Mouse (Mus musculus) forelimb bud, embryonic 11.5 days (tissue): ENCODE data around the gene St8sia1.

Experiments
- DNase-seq: peaks from one replicate; pipeline ENCODE4 v3.0.0-alpha.2; 2012; ENCODE audit warnings: low read depth, low spot score

St8sia1 gene

DNA sequence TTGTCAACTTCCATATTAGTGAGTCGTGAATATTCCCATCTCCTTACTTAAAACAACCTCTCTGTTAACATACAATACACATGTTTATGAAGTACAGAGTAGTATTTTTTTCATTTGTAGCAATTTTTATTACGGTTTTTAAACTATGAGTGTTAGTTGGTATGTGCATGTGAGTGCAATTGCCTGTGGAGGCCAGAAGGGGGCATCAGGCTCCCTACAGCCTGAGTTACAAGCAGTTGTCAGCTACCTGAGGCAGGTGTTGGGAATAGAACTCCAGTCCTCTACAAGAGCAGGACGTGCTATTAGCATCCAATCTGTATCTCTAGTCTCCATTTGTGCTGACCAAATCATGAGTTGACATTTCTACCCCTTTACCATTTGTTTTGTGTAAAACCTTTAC, 19.8 kb downstream of the St8sia1 start:
- no peak for DNase-seq

DNA sequence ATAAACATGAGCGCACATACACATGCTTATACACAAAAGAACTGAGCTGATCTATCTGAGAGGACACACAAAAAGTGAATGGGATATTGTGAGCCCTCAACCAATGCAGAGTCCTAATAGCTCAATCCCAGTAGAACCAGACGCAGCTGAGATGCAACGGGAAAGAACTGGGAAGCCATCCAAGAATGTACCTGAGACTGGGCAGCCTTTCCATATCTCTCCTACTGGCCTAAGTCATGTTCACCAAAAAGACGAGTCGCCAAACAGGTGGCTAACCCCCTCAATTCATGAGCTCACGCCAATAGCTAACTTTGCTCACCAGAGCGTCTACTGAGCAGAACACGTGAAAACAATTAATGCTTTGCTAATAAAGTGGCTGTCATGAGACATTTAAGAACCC, 20.8 kb downstream of the St8sia1 start:
- DNase-seq = no peak

DNA sequence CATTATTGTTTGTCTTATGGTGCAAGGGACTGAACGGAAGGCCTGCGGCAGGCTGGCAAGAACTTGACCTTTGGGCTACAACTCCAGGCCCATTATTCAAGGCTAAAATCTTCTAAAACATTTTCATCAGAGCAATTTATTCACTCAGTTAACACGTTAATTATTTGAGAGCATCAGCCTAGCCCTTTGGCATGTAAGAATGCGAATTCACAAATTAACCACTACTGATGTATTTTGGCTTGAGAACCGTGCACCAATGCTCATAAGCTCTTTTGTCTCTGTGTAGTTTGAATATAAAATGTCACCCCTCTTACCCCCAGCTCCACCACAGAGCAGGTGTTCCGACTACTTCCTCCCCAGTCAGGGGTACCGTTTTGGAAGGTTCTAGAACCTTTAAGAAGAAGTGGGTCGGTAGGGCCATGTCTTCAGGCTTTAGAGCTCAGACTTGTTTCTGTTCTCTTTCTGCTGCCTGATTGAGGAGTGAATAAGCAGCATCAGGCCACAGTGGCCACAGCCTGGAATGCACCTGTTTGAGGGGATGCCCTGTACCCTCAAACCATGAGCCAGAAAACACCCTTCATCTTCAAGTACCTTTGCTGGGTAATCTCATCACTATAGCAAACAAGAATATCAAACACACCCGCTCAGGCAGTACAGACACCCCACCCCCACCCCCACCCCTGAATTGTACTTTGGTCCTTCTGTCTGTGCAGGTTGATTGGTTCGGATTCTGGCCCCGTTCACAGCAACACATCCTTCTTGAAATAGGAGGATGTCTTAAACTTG, 22.5 kb downstream of the St8sia1 start:
- no peak for DNase-seq

DNA sequence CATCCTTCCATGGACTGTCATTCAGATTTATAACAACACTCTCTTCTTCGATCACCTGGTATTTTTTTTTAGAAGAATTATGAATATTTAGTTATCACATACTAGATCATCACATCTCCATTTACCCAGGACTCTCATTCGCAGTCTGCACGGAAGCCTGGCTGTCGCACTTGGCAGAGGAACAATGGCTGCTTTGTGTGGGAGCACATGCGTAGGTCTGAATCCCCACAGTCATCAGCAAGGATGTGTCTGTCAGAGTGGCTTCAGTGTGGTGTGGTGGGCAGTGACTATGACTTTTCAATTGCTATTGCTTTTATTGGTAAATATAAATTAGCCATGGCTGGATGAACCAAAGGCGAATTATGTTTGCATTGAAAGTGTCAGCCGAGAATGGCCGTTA, 23.2 kb downstream of the St8sia1 start:
- no peak for DNase-seq

DNA sequence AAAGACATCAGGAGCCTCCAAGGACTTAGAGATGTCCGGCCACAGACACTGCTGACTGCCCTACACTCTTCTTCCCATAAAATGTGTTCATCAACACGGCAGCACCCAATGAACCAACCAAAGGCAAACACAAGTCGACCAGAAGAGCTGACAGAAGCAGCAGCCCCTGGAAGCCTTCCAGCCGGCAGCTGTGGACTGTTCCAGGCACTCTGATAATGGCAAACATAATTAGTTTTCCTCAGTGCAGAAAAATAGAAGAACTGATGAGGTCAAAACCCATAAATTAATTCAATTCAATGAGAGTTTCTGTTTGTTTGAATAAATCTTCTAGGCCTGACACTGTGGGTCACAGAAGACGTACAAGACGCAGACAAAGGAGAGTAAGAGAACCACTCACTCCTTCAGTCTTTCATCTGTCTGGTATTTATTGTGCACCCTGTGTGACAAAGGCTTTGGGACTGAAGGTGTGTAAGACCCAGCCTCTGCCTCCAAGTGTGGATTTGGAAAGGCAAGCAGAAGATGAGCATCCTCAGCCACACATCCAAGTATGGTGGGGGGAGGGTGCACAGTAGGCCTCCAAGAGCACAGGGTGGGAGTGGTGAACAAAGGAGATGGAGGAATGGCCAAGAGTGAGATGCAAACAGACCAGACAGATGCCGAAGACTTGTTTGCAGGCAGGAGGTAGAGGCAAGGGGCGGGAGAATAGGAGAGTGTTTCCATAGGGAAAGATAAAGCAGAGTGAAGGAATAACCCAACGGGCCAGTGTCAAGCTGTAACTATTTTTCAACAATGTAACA, 25.5 kb downstream of the St8sia1 start:
- DNase-seq = no peak

DNA sequence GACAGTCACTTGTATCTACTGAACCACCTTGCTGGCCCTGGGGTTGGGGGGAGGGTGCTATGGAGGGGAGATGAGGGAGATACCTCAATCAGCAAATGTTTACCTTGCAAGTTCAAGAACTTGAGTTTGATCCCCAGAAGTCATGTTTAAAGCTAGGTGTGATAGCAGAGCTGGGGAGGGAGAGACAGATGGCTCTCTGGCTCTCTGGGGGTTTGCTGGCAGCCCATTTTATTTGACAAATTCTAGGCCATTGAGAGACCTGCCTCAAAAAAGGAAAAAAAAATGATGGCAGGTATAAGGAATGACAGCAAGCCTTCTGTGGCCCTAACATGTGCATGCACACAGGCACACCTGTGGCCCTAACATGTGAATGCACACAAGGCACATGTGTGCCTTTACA, 26.2 kb downstream of the St8sia1 start:
- DNase-seq = no peak

DNA sequence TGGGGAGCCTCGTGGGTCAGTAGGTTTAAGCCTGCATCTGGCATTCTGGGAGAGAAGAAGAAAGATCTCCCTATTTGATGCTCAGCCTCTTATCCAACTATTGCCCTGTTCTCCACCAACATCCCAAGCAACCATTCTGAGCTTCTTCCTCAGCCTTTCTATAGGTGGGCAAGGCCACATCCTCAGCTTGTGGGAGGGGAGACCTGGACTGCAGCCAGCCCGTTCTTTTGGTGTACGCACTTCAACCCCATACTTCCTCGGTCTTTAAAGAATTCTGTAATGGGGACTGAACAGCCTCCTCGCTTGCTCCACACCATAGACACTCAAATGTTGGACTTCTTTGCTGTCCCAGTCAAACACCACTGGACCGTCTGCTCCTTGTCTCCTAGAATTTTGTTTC, 31.7 kb downstream of the St8sia1 start:
- no peak for DNase-seq

DNA sequence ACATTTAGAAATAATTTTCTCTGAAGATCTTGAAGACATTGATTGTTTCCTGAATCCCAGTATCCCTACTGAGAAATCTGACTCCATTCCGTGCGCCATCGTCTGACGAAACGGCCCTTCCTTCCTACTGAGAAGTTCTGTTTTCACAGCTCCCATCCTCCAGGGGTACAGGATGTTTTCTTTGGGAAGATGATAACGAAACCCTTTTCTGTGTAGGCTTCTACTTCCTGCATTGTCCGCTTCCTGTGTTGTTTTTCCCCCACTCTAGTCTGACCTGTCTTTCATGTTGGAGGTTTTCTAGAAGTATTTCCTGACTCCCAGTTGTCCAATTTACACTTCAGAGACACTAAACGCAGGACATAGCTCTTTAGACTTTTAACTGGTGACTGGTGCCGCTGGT, 32.1 kb downstream of the St8sia1 start:
- no peak for DNase-seq

DNA sequence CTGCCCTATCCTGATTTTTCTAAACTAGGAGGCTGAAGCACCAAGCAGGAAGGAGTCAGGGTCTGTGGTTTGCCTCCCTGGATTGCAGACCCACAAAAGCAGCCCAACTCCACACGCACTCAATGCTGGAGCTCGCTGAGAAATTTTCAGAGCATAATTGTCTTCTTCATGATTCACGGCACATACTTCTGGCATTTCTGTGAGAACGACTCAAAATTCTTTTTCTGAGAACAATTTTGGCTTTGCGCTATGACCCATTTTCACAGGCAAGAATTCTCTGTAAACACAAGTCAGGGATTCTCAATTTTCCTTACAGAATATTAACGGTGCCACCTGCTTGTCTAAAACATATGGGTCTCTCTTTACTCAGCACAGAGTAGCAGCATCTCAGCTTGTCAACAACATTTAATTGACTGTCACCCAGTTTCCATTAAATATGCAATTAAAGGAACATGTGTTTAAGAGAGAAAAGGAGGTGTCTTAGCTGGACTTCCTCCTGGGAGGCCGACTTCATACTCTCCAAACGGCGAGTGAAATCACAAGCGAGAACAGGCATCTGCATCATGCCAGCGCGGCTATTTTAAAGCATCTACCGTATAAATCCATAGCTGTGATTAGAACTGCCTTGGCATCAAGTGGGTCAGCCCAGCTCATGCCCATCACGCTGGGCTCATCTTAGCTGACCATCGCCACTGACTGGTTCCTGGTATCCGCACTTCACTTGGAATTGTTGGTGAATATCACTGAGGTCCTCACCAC, 35.5 kb downstream of the St8sia1 start:
- DNase-seq = no peak

DNA sequence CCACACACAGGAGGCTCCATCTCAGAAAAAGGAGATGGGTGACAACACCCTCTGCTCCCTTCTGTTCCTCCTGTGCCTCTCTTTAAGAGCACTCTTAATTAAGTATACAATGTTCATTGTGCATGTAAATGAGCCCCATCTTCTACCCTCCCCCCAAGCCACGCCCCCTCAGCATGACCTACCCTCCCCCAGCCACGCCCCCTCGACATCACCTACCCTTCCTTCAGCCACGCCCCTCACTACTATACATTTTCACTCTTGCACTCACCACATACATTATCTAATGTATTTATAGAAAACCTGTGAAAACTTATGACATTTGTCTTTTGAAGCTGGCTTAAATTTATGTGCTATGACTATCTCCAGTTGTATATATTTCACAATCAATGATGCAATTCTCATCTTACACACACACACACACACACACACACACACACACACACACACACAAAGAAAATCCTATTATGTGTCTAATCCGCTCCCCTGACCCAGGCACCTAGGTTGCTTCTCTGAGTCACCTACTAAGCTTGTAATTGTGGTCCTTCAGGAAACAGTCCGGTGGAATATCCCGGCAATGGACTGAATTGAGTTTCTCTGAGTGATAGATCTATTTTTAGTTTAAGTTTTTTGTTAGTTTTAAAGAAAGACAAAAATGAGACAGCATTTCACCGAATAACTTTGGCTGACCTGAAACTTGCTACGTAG, 37.2 kb downstream of the St8sia1 start:
- DNase-seq = no peak

DNA sequence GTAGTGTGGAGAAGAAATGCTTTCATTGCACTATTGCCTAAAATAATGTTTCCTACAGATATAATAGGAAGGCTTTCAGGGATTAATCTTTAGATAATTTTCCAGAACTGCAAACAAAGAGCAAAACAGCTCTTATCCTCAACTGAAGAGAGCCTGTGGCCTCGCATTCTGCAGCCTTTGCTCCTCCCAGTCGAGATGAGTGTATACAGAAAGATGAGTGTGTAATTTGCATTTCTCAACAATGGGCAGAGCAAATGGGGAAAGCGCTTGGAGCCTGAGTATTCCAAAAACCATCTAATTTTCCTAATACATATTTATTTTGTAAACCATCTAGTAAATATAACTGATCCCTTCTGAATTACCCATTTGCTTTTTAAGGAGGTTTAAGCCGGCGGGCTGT, 38.3 kb downstream of the St8sia1 start:
- DNase-seq = no peak

DNA sequence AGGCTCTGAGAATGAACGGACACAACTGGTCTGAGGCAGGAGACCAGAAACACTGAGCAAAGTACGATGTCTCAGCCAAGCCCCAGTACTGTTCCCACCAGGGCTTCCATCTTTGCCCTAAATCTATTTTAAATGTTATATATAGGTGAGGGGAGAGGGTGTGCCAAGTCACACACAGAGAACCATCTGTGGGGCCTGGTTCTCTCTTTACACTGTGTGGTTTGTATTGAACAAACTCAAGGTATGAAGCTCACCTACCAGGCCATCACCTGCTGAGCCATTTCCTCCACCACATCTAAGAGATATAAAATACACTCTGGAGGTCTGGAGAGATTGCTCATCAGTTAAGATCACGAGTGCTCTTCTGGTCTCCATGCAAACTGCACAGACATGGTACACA, 38.9 kb downstream of the St8sia1 start:
- no peak for DNase-seq

DNA sequence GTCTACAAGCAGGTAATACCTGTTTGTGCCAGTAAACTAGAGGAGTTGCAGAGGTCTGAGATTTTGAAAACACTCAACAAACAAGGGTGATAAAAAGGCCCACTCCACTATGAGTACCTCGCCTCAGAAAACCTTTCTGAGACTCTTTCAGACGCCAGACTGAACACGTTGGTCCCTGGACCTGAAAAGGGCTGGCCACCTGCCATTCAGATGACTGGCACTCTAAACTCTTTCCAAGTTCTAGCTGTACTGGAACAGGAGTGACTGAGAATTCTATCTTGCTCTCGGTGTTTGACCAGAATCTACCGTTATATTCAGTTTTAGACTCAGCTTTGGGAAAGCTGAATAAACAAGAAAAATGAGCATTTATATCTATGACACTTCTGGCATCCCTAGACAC, 43.4 kb downstream of the St8sia1 start:
- no peak for DNase-seq

DNA sequence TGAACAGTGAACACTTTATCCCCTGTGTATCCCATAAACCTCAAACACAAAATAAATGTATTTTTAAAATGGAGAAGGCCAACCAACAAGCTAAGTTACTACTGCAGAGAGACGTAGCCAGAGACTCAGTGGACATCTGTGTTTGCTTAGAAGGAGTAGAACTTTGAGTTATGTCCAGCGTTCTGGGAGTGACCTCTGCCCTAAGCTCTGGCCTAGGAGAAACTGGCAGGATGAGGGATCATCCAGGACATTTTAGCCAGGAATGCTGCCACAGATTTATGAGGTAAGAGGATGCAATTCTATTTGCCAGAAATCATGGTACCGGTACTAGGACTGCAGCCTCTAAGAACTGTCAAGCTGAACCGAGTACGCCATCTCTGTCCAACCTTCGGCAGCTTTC, 45.6 kb downstream of the St8sia1 start:
- DNase-seq = no peak

DNA sequence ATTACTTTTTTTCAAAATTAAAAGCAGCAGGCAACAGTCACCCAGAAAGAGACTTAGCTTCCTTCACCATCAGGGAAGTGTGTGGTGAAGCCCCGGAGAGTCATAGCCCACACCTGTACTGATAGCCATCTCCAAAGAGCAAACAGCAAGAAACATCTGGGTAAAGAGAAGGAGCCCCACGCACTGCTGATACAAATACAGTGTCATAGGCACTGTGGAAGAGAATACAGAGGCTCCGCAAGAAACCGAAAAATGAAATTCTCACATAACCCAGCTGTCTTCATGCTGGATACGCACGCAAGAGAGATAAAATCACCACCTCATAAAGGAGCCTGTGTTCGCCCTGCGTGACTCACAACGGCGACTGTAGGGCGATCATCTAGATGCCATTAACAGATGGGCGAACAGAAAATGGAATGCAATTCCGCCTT, 46.8 kb downstream of the St8sia1 start:
- DNase-seq = no peak

DNA sequence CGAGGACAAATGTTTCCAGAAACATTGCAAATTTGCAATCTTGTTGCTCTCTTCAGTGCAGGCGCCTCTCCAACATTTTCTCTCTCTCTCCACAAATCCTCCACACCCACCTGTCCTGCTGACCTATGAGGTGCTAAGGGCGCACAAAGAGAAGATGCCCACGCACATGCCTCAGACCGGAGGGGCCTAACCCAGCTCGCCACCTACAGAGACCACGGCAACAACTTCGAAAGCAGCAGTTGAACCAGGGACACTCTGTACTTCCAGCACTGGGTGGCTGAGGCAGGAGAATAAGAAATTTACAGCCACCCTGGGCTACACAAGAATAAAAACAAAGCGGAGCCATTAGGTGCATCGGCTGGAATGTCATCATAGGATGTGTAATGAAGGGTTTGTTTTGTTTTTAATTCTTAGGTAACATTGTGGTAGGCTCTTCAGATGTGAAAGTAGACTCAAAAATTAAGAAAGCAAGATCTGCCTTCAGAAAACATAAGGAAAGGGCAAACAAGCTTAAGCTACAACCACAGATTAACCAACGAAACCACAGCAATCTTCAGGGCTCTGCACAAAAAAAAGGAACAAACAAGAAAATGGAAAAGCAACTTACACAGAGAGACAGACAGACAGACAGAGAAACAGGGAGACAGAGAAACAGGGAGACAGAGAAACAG, 47.8 kb downstream of the St8sia1 start:
- no peak for DNase-seq

DNA sequence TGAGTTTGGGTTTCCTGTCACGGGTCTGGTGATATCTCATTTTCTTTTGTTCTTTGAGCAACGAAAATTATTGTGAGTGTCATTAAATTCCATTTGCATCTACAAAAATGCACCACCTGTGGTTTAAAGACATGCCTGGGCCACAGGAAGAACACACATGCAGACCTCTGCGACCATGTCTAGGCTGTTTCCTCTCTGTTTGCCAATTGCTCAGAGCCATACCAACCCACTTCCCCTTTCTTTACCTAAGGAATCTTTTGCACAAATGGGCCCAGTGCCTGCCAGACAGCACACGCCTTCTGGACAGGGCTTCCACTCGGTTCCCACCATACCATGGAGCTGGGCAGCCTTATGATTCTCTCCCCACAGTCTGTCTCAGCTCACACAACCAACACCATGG, 48.8 kb downstream of the St8sia1 start:
- no peak for DNase-seq

DNA sequence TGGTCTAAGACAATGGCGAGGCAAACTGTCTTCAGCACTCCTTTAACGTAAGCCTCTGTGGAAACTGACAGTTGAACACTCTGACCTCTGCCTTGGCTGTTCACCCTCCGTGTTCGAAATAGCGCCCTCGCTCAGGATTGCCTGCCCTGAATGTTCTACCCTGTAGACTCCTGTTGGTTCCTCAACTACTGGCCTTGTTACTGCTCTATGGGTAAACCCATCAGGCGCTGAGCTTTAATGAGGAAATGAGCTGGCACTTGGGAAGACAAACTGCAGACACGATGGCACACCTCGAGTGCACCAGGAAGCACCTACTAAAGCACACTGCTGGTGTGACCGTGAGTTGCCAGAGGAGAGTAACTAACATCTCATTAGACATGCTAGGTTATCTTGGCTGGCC, 49.6 kb downstream of the St8sia1 start:
- DNase-seq = no peak

DNA sequence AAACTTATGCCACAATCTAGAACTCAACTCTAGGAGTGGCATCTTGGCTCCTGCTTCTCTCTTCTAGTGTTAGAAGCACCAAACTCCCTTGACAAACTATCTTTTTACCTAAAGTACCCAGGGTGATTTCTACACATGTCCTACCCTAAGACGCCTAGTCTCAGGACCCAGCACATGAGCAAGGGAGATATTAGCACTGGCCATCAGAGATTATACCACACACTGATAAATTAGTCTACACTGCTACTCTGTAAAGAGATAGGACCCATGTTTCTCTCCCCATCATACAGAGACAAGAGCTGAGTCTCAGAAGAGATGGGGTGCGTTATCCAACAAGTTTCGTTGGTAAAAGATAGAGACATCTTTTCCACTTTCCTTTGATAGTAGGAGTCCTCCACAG, 53.0 kb downstream of the St8sia1 start:
- no peak for DNase-seq

DNA sequence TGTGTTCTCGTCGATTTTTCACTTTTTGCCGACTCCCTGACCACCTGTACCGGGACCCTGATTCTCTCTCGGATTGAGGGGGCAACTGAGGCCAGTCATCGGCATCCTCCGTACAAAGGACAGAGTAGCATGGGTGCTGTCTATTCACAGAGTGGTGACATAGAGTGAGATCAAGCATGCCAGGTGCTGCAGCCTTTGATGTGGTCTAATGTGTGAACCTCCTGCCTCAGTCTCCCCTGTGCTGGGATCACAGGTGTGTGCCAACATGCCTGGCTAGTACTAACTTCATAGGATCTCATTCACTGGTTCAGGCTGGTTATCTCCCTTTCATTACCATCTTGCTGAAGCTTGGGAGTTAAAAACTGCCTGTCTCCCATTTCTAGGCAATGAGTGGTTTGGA, 53.5 kb downstream of the St8sia1 start:
- DNase-seq = no peak

DNA sequence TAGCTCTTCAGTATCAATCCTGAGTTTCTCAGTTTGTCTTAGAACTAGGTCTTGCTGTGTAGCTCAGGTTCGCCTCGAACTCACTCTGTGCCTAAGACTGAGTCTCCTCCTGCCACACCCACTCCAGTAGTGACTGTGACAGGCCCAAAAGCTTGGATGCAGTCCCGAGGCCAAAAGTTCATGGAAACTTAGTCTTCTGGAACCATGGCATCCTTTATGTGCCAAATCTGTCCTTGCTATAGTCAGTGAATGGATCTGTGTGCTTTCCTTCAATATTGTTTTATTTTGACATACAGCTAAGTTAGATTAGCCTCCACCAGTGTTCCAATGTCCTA, 54.5 kb downstream of the St8sia1 start:
- no peak for DNase-seq
